ENCODE assay signal across 12 mouse cellular contexts in the genomic region with DNA sequence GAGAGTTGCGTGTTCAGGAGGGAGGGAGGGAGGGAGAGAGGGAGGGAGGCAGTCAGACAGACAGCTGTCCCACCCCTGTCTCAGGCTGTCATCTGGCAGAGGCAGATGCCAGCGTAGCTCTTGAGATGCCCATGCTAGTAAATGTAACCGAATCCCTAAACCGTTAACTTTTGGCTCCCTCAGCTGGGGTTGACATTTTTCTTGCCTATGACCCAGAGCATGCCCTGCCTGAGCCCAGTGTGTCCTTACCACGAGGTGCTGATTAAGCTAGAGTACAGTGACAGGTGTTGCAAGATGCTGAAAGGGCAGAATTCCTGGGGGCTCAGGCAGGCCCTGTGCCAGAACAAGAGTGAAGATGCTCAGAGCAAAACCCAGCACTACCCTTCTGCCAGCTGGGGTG. TPM values are rescaled to one million over a fixed set of nuclear protein-coding genes. Genes with fewer than 3 reads are reported as not detected.
DNase-seq lines count a peak whose midpoint lies in the region.
"Had no signal": no experiment of that assay in that cellular context is flagged by ENCODE, and none has a peak within 500 bp of the region (broad histone marks: within the 10 kb centered on the region; RNA-seq: fewer than 3 reads in every experiment).

No protein-coding gene starts in this region.

- peak; percentile 75 to 82 for DNase-seq in cerebellum, postnatal 10 days
- DNase-seq in cerebellum, postnatal 36 days = no peak
- peak; percentile 82 for DNase-seq in left cerebral cortex, postnatal 4 days
- no peak for DNase-seq in left cerebral cortex, adult 8-10 months (ENCODE audit: low spot score in 2 of 2)
- peak; percentile 80 to 89 for DNase-seq in gastrocnemius, adult 8-10 months (ENCODE audit: low spot score in 2 of 2)
- DNase-seq in skeletal muscle tissue, adult 2 months (ENCODE audit: low read depth, low spot score) = peak; percentile 98
- no peak for DNase-seq in layer of hippocampus, adult 8-10 months (ENCODE audit: low spot score in 2 of 2)
- DNase-seq in left cerebral cortex, postnatal 36 days (ENCODE audit: low spot score in 2 of 2) = no peak
- DNase-seq: adrenal gland, postnatal 25 days; kidney, adult 9 months; liver, postnatal 0 days; thymus, postnatal 14 days had no signal

- intact Hi-C loops in left cerebral cortex, postnatal 4 days (cut with DNase I) = no loop called here
- intact Hi-C loops in left cerebral cortex, postnatal 36 days (cut with DNase I) = no loop called here

RNA-seq across cellular contexts. Expression of a gene that starts 44.8 kb away (rescaled TPM):
- total RNA-seq in left cerebral cortex, postnatal 4 days (2021) = 1 to 10 TPM; 4.1 to 4.5 TPM
- 1 to 10 TPM; 4.8 to 7.8 (median 6.3) TPM for total RNA-seq in left cerebral cortex, adult 8-10 months (2022)
- 1 to 10 TPM; 3.4 to 7.5 (median 5.4) TPM for total RNA-seq in gastrocnemius, adult 8-10 months (2022)
- 1 to 10 TPM; 3.5 to 7.3 (median 5.3) TPM for total RNA-seq in layer of hippocampus, adult 8-10 months (2022)
- 1 to 10 TPM; 4.7 to 5.9 TPM for total RNA-seq in left cerebral cortex, postnatal 36 days (2021)

RNA-seq across cellular contexts. Expression of a gene that starts 45.2 kb away (rescaled TPM):
- total RNA-seq in left cerebral cortex, postnatal 4 days (2021) = 10 to 100 TPM; 32.5 to 40.5 TPM
- 10 to 100 TPM; 58.5 to 65.5 (median 61.2) TPM for total RNA-seq in left cerebral cortex, adult 8-10 months (2022)
- total RNA-seq in gastrocnemius, adult 8-10 months (2022) = 1,000 to 10,000 TPM; 1,246 to 1,471 (median 1,386) TPM
- 10 to 100 TPM; 61.5 to 70.0 (median 67.4) TPM for total RNA-seq in layer of hippocampus, adult 8-10 months (2022)
- 10 to 100 TPM; 52.5 to 53.8 TPM for total RNA-seq in left cerebral cortex, postnatal 36 days (2021)

Comparison
In these comparisons a context has a peak if more than half of its experiments do, and no peak if none do; other contexts are left out.
1. DNase-seq: peak in cerebellum, postnatal 10 days (2 of 2), left cerebral cortex, postnatal 4 days (single experiment), gastrocnemius, adult 8-10 months (2 of 2) and skeletal muscle tissue, adult 2 months (single experiment); none in cerebellum, postnatal 36 days (0 of 2), left cerebral cortex, adult 8-10 months (0 of 2), layer of hippocampus, adult 8-10 months (0 of 2) and left cerebral cortex, postnatal 36 days (0 of 2).
2. RNA of a gene that starts 45.2 kb away (total RNA-seq): 1,246 to 1,471 TPM in gastrocnemius, adult 8-10 months; 61.5 to 70.0 TPM in layer of hippocampus, adult 8-10 months, 58.5 to 65.5 TPM in left cerebral cortex, adult 8-10 months, 52.5 to 53.8 TPM in left cerebral cortex, postnatal 36 days and 32.5 to 40.5 TPM in left cerebral cortex, postnatal 4 days; every median in the first group is over 10 times any median in the second.